Comparison of ENCODE assay signal across 20 mouse cellular contexts in genomic region chr13:43284711-43285151, GRCm38 (mm10). TPM values are rescaled to one million over a fixed set of nuclear protein-coding genes. Genes with fewer than 3 reads are reported as not detected.
A peak's percentile ranks its signal among the peaks of the same experiment; 100 is the strongest.
DNase-seq lines count a peak whose midpoint lies in the region; ATAC-seq and TF ChIP-seq lines count a peak whose summit lies in the region.
"Had no signal": no experiment of that assay in that cellular context is flagged by ENCODE, and none has a peak within 500 bp of the region (broad histone marks: within the 10 kb centered on the region; RNA-seq: fewer than 3 reads in every experiment).

No protein-coding gene starts in this region.

- H3K27ac ChIP-seq in neural tube, embryonic 11.5 days (ENCODE audit: low read depth, low read length), result 0 out of 2 replicates have a peak overlapping the region, but pooled peaks have one; percentile 4
- H3K27ac ChIP-seq in forebrain, embryonic 14.5 days (ENCODE audit: low read depth, low read length), result no peak overlapping the region
- H3K27ac ChIP-seq: heart, embryonic 10.5 days; hindbrain, postnatal 0 days; midbrain, embryonic 12.5 days; stomach, embryonic 15.5 days had no signal

- no peak for TF ChIP-seq POLR2A in myocyte (IDR thresholded peaks at IDR 0.05; ENCODE audit: insufficient read length, low read depth)

- H3K4me2 ChIP-seq in neural tube, embryonic 11.5 days (ENCODE audit: low read depth), result no peak overlapping the region
- peak overlapping the region; percentile 14 for H3K4me2 ChIP-seq in myocyte (ENCODE audit: low read depth)
- no peak overlapping the region for H3K4me2 ChIP-seq in forebrain, embryonic 14.5 days (ENCODE audit: low read length)
- H3K4me2 ChIP-seq: midbrain, embryonic 12.5 days; stomach, embryonic 15.5 days had no signal

- no peak overlapping the region for H3ac ChIP-seq in myocyte (ENCODE audit: control insufficient read depth, insufficient read length)

- no peak for DNase-seq in cerebellum, postnatal 4 days (ENCODE audit: low spot score in 2 of 2)
- no peak for DNase-seq in neural tube, embryonic 11.5 days (ENCODE audit: low spot score)
- DNase-seq in neural tube, embryonic 10.5 days (ENCODE audit: extremely low spot score, low spot score), result no peak
- DNase-seq in cerebellum, adult 9-11 months, result peak; percentile 95
- DNase-seq in ovary, postnatal 14 days (ENCODE audit: low spot score), result no peak
- DNase-seq in forebrain, embryonic 14.5 days (ENCODE audit: low spot score), result no peak
- DNase-seq: gastrocnemius, postnatal 10 days; heart, postnatal 4 days; kidney, adult 18-20 months; kidney, postnatal 25 days; lung, postnatal 14 days; retina, postnatal 1 day; spleen, adult 18-20 months had no signal

- H3K4me3 ChIP-seq in neural tube, embryonic 11.5 days (ENCODE audit: low read depth, low read length), result no peak overlapping the region
- H3K4me3 ChIP-seq in myocyte, result no peak overlapping the region
- H3K4me3 ChIP-seq in forebrain, embryonic 14.5 days (ENCODE audit: low read depth, low read length), result no peak overlapping the region
- H3K4me3 ChIP-seq: heart, embryonic 10.5 days; midbrain, embryonic 12.5 days; stomach, embryonic 15.5 days had no signal

- no peaks in the 10 kb centered on the region for H3K9me3 ChIP-seq in neural tube, embryonic 11.5 days (ENCODE audit: control insufficient read depth, low read length)
- H3K9me3 ChIP-seq in forebrain, embryonic 14.5 days (replicated peaks; ENCODE audit: control insufficient read depth, low read length), result no peaks in the 10 kb centered on the region
- H3K9me3 ChIP-seq: heart, embryonic 10.5 days; midbrain, embryonic 12.5 days; stomach, embryonic 15.5 days had no signal

- peak; percentile 97 for ATAC-seq in cerebellum, adult (ENCODE audit: insufficient number of reproducible peaks, low FRiP score, low TSS enrichment)
- ATAC-seq in neural tube, embryonic 11.5 days (ENCODE audit: insufficient read depth, low FRiP score, low TSS enrichment), result no peak
- ATAC-seq in forebrain, embryonic 14.5 days, result no peak
- ATAC-seq: forebrain, embryonic 16.5 days; hindbrain, postnatal 0 days had no signal

- no peak overlapping the region for H3K9ac ChIP-seq in neural tube, embryonic 11.5 days (ENCODE audit: low read length)
- H3K9ac ChIP-seq in forebrain, embryonic 14.5 days (ENCODE audit: low read length), result no peak overlapping the region
- H3K9ac ChIP-seq: midbrain, embryonic 12.5 days; stomach, embryonic 15.5 days had no signal

- peaks cover 30% of the 10 kb centered on the region for H3K79me2 ChIP-seq in myocyte (ENCODE audit: control insufficient read depth, insufficient read depth)

- no peaks in the 10 kb centered on the region for H3K27me3 ChIP-seq in neural tube, embryonic 11.5 days (ENCODE audit: control insufficient read depth, insufficient read depth, low read length)
- no peaks in the 10 kb centered on the region for H3K27me3 ChIP-seq in myocyte (ENCODE audit: control insufficient read depth, insufficient read depth, insufficient read length)
- no peaks in the 10 kb centered on the region for H3K27me3 ChIP-seq in forebrain, embryonic 14.5 days (replicated peaks; ENCODE audit: control insufficient read depth, insufficient read depth, low read length)
- H3K27me3 ChIP-seq: midbrain, embryonic 12.5 days; stomach, embryonic 15.5 days had no signal

- no peaks in the 10 kb centered on the region for H3K36me3 ChIP-seq in neural tube, embryonic 11.5 days (ENCODE audit: control insufficient read depth, insufficient read depth, low read length)
- no peaks in the 10 kb centered on the region for H3K36me3 ChIP-seq in myocyte (ENCODE audit: control insufficient read depth, insufficient read depth)
- no peaks in the 10 kb centered on the region for H3K36me3 ChIP-seq in forebrain, embryonic 14.5 days (ENCODE audit: control insufficient read depth, insufficient read depth, low read length)
- H3K36me3 ChIP-seq: heart, embryonic 10.5 days; midbrain, embryonic 12.5 days; stomach, embryonic 15.5 days had no signal

- 74% methylated on average over 4 of the region's 4 CpGs for WGBS in neural tube, embryonic 11.5 days
- 77% methylated on average over 4 of the region's 4 CpGs for WGBS in forebrain, embryonic 14.5 days

- no peaks in the 10 kb centered on the region; the same call in 1 of the 2 replicates for H3K4me1 ChIP-seq in neural tube, embryonic 11.5 days (ENCODE audit: control insufficient read depth, insufficient read depth, low read length)
- H3K4me1 ChIP-seq in forebrain, embryonic 14.5 days (ENCODE audit: control insufficient read depth, insufficient read depth, low read length), result peaks cover 5% of the 10 kb centered on the region; the same call in 1 of the 2 replicates
- H3K4me1 ChIP-seq: stomach, embryonic 15.5 days had no signal

TF ChIP-seq in myocyte, 11 proteins besides CTCF, POLR2A, EP300 and RAD21:
- TF ChIP-seq E2F4 (IDR thresholded peaks at IDR 0.05; ENCODE audit: insufficient read depth) (no peak), USF1 (IDR thresholded peaks at IDR 0.05; ENCODE audit: low read depth) (no peak), TCF3 (IDR thresholded peaks at IDR 0.05; ENCODE audit: insufficient read length, low read depth) (no peak), REST (IDR thresholded peaks at IDR 0.05; ENCODE audit: insufficient read depth, insufficient read length) (no peak), MYOD1 (IDR thresholded peaks at IDR 0.05; ENCODE audit: control insufficient read depth in 1 of 3, insufficient read length in 2 of 3, low read depth in 2 of 3) (no peak), MYOG (IDR thresholded peaks at IDR 0.05; ENCODE audit: control insufficient read depth in 1 of 3, insufficient read depth in 1 of 3, insufficient read length in 2 of 3, low read depth in 2 of 3) (no peak), CEBPB (IDR thresholded peaks at IDR 0.05; ENCODE audit: insufficient read depth, poor library complexity, severe bottlenecking) (no peak), POLR2AphosphoS2 (IDR thresholded peaks at IDR 0.05; ENCODE audit: insufficient read length, low read depth) (no peak), SRF (IDR thresholded peaks at IDR 0.05; ENCODE audit: control insufficient read depth, insufficient read length, low read depth) (no peak), TCF12 (IDR thresholded peaks at IDR 0.05; ENCODE audit: insufficient read depth, poor library complexity, severe bottlenecking) (no peak), MAX (IDR thresholded peaks at IDR 0.05; ENCODE audit: low read depth) (no peak)
TF ChIP-seq in myocyte: peak in this region for 0.

RNA-seq across cellular contexts. Expression of gene Gfod1, which starts 19.2 kb away (rescaled TPM):
- 0.66 and 0.78 TPM in 2 replicates for polyA plus RNA-seq in neural tube, embryonic 11.5 days (2014; fragmentation: Nextera tagmentation; extraction: Ambion mirVana)
- polyA plus RNA-seq in myocyte (2012; fragmentation: generic; extraction: Trizol), result 6.5 TPM
- polyA plus RNA-seq in forebrain, embryonic 14.5 days (2014; fragmentation: Nextera tagmentation; extraction: Ambion mirVana), result 2.4 and 2.7 TPM in 2 replicates
